Mouse (Mus musculus): ENCODE measurements around the gene Bbc3. TPM values are rescaled to one million over a fixed set of nuclear protein-coding genes. Genes with fewer than 3 reads are reported as not detected.
A peak's percentile ranks its signal among the peaks of the same experiment; 100 is the strongest.
"Not testable (repeated sequence)": the region's sequence is repeated elsewhere in the genome, so short reads cannot be mapped to it uniquely, and the experiment has no call there.

Bbc3 gene
- polyA plus RNA-seq (2012; fragmentation: generic; extraction: Trizol) = 6.6 TPM
- long read RNA-seq, experiment 1, partial matches to known transcripts = 0 of 9 reads
- long read RNA-seq, experiment 1, other reads (novel, unspliced or antisense) = 3 of 9 reads
- long read RNA-seq, experiment 2, transcript Bbc3-203 (2 exons, 881 nt) = major isoform, 7 of 11 reads
- long read RNA-seq, experiment 2, partial matches to known transcripts = 0 of 11 reads
- long read RNA-seq, experiment 2, other reads (novel, unspliced or antisense) = 1 of 11 reads

DNA sequence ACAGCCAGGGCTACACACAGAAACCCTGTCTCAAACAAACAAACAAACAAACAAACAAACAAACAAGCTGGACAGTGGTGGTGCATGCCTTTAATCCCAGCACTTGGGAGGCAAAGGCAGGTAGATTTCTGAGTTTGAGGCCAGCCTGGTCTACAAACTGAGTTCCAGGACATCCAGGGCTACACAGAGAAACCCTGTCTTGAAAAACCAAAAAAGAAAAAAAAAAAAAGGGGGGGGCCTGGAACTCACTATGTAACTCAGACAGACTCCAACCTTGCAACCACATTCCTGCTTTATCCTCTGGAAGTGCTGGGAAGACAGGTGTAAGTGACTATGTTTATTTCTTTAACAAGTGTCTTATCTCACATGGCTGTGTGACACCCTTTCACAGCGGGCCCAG lies at the start of gene Bbc3:
Gene Bbc3 (plus strand): TSS at position 301 of the 400 bp plus-strand sequence.
- H3K79me3 ChIP-seq (ENCODE audit: low read depth); H3K27me3 ChIP-seq (ENCODE audit: control insufficient read depth, insufficient read depth, insufficient read length): not testable (repeated sequence)

DNA sequence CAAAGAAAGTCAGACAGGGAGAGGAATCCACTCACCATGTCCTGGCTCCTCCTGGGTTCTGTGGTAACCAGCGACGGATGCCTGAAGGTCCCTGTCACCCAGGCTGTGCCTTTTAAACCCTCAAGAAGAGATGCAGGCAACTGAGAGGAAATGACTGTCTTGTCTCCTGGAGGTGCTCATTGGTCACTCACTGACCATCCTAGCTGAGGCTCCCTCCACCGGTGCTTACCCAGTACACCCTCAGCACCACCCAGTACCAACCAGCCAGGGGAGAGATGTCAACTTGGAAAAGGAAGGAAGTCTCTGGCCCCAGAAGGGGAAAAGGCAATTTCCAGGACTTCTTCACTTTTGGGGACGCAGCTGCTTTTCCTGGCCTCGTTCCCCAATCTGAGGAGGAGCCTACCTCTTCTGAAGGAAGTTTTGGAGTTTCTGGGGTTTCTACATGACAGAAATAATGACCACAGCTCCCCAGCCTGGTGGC lies 49.0 kb upstream of the Bbc3 start, which contains the start of gene C5ar1:
Gene C5ar1 (minus strand): TSS at position 431 of the 481 bp plus-strand sequence.
- no peaks in the 10 kb centered on the region for H3K79me2 ChIP-seq (ENCODE audit: control insufficient read depth, insufficient read depth)
- no peaks in the 10 kb centered on the region for H3K36me3 ChIP-seq (ENCODE audit: control insufficient read depth, insufficient read depth)
- H3K79me3 ChIP-seq (ENCODE audit: low read depth) = no peaks in the 10 kb centered on the region
- TF ChIP-seq MYOD1 (IDR thresholded peaks at IDR 0.05; ENCODE audit: control insufficient read depth, insufficient read length, low read depth) (no peak), CTCF (IDR thresholded peaks at IDR 0.05; ENCODE audit: control insufficient read depth, insufficient read depth, insufficient read length) (no peak), FOSL1 (IDR thresholded peaks at IDR 0.05; ENCODE audit: insufficient read depth, low read length, poor library complexity, severe bottlenecking) (no peak), CEBPB (IDR thresholded peaks at IDR 0.05; ENCODE audit: low read depth) (no peak), MAX (IDR thresholded peaks at IDR 0.05) (no peak), MYOG (IDR thresholded peaks at IDR 0.05; ENCODE audit: control insufficient read depth, extremely low read depth, insufficient read length) (no peak), USF1 (IDR thresholded peaks at IDR 0.05; ENCODE audit: low read depth) (no peak)
- H3K4me3 ChIP-seq (ENCODE audit: insufficient read depth, poor library complexity, severe bottlenecking) = no peak within 1 kb of the TSS
- H3ac ChIP-seq (ENCODE audit: control insufficient read depth, insufficient read length, low read depth) = no peak within 1 kb of the TSS
- H3K27me3 ChIP-seq (ENCODE audit: control insufficient read depth, insufficient read depth, insufficient read length) = no peaks in the 10 kb centered on the region

More for the DNA sequence above, at the start of gene Bbc3:
- H3K4me3 ChIP-seq (ENCODE audit: insufficient read depth, poor library complexity, severe bottlenecking); H3K36me3 ChIP-seq (ENCODE audit: control insufficient read depth, insufficient read depth): not testable (repeated sequence)
- H3ac ChIP-seq (ENCODE audit: control insufficient read depth, insufficient read length, low read depth) = peak within 1 kb of the TSS; percentile 26
- H3K79me2 ChIP-seq (ENCODE audit: control insufficient read depth, insufficient read depth) = peaks cover 11% of the 10 kb centered on the region

DNA sequence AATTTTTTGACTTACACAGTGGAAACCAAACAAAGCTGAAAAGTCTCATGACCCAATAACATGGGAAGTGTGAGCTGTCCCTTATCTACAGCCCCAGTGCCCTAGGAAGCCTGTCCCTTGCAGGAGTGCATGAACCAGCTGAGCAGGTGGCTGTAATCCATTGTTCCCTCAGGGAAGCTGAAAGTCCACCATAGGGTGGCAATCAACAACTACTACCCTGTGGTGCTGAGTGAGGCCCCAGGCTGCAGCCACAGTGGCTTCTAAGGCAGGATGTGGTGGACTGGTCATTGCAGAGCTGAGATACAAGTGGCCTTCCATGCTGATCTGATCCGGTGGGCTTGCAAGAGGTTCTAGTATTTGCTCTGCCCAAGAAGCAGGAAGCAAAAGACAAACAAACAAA lies 47.1 kb upstream of the Bbc3 start:
- H3K4me3 ChIP-seq (ENCODE audit: insufficient read depth, poor library complexity, severe bottlenecking) = no peak overlapping the region
- H3K79me3 ChIP-seq (ENCODE audit: low read depth) = no peaks in the 10 kb centered on the region

DNA sequence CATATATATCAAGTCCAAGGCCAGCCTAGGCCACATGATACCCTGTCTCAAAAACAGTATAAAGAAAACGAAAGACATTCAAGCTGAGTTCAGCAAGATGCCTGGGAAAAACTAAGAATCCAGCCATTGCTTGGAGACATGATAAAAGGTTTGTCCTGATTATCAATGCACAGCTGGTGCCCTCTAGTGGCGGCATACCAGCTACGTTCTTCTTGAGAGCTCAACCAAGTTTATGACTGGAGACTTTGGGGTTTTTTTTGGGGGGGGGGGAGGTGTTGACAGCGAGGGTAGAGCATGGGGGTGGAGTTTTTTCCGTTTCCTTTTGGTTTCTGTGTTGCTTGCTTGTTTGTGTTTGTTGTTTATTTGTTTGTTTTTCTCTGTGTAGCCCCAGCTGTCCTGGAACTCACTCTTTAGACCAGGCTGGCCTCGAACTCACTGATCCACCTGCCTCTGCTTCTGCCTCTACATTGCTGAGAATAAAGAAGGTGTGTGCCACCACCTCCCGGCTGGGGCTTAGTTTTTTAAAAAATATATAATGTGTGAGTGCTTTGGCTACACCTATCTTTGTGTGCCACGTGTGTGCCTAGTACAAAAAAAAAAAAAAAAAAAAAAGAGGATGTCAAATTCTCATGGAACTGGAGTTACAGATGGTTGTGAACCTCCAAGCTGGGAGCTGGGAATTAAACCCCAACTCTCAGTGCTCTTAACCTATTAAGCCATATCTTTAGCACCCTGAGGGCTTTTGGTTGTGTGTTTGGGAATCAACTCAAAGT lies 45.0 kb upstream of the Bbc3 start:
- TF ChIP-seq MYOG (IDR thresholded peaks at IDR 0.05; ENCODE audit: control insufficient read depth, extremely low read depth, insufficient read length) (no peak), CTCF (IDR thresholded peaks at IDR 0.05; ENCODE audit: control insufficient read depth, insufficient read depth, insufficient read length) (peak; percentile 33)
- Histone ChIP-seq H3ac (ENCODE audit: control insufficient read depth, insufficient read length, low read depth) (no peak overlapping the region), H3K4me3 (ENCODE audit: insufficient read depth, poor library complexity, severe bottlenecking) (no peak overlapping the region), H3K79me3 (ENCODE audit: low read depth) (no peaks in the 10 kb centered on the region), H3K79me2 (ENCODE audit: control insufficient read depth, insufficient read depth) (no peaks in the 10 kb centered on the region), H3K36me3 (ENCODE audit: control insufficient read depth, insufficient read depth) (no peaks in the 10 kb centered on the region), H3K27me3 (ENCODE audit: control insufficient read depth, insufficient read depth, insufficient read length) (no peaks in the 10 kb centered on the region)

More for the DNA sequence above, 47.1 kb upstream of the Bbc3 start:
- Histone ChIP-seq H3K27me3 (ENCODE audit: control insufficient read depth, insufficient read depth, insufficient read length) (no peaks in the 10 kb centered on the region), H3K79me2 (ENCODE audit: control insufficient read depth, insufficient read depth) (no peaks in the 10 kb centered on the region), H3K36me3 (ENCODE audit: control insufficient read depth, insufficient read depth) (no peaks in the 10 kb centered on the region), H3ac (ENCODE audit: control insufficient read depth, insufficient read length, low read depth) (no peak overlapping the region)
- no peak for TF ChIP-seq FOSL1 (IDR thresholded peaks at IDR 0.05; ENCODE audit: insufficient read depth, low read length, poor library complexity, severe bottlenecking)

DNA sequence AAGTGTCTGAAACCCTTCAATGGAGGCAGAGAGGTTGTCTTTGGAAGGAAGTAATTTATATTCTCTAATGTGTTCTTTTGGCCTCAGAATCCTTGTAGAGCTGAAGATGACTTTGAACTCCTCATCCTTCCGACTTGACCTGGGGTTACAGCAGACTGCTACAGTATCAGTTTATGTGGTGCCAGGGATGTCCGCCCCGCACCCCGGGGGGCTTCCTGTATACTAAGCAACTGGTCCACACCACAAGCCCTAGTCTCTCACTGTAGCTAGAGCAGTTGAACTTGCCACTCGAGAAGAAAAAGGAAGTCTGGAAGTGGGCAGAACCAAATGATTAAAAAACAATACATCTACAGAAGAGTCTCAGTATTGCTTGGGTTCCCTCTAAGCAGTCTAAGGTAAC lies 44.4 kb upstream of the Bbc3 start:
- no peaks in the 10 kb centered on the region for H3K79me2 ChIP-seq (ENCODE audit: control insufficient read depth, insufficient read depth)
- no peak for TF ChIP-seq USF1 (IDR thresholded peaks at IDR 0.05; ENCODE audit: low read depth)
- TF ChIP-seq MAX (IDR thresholded peaks at IDR 0.05) = no peak
- no peak for TF ChIP-seq FOSL1 (IDR thresholded peaks at IDR 0.05; ENCODE audit: insufficient read depth, low read length, poor library complexity, severe bottlenecking)
- no peak for TF ChIP-seq MYOD1 (IDR thresholded peaks at IDR 0.05; ENCODE audit: control insufficient read depth, insufficient read length, low read depth)
- H3ac ChIP-seq (ENCODE audit: control insufficient read depth, insufficient read length, low read depth) = no peak overlapping the region

DNA sequence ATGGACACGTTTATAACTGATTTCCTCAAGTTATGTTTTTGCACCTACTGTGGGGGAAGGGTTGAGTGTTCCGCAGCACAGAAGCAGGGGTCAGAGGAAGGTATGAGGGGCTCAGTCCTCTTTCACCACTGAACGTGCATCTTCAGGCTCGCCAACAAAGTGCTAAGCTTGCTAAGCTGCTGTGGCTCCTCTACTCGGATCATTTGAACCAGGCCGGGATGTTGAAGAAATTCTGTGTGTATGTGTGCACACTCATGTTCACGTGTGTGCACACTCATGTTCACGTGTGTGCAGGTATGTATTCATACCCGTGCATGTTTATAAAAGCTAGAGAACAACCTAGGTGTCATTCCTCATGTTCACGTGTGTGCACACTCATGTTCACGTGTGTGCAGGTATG lies 42.3 kb upstream of the Bbc3 start:
- no peak overlapping the region for H3ac ChIP-seq (ENCODE audit: control insufficient read depth, insufficient read length, low read depth)
- no peaks in the 10 kb centered on the region for H3K79me2 ChIP-seq (ENCODE audit: control insufficient read depth, insufficient read depth)
- no peak overlapping the region for H3K4me3 ChIP-seq (ENCODE audit: insufficient read depth, poor library complexity, severe bottlenecking)
- TF ChIP-seq CTCF (IDR thresholded peaks at IDR 0.05; ENCODE audit: control insufficient read depth, insufficient read depth, insufficient read length) = no peak
- no peak for TF ChIP-seq CEBPB (IDR thresholded peaks at IDR 0.05; ENCODE audit: low read depth)
- TF ChIP-seq USF1 (IDR thresholded peaks at IDR 0.05; ENCODE audit: low read depth) = no peak
- TF ChIP-seq MYOG (IDR thresholded peaks at IDR 0.05; ENCODE audit: control insufficient read depth, extremely low read depth, insufficient read length) = no peak
- no peaks in the 10 kb centered on the region for H3K27me3 ChIP-seq (ENCODE audit: control insufficient read depth, insufficient read depth, insufficient read length)
- no peaks in the 10 kb centered on the region for H3K79me3 ChIP-seq (ENCODE audit: low read depth)
- no peaks in the 10 kb centered on the region for H3K36me3 ChIP-seq (ENCODE audit: control insufficient read depth, insufficient read depth)

More for the DNA sequence above, 44.4 kb upstream of the Bbc3 start:
- Histone ChIP-seq H3K79me3 (ENCODE audit: low read depth) (no peaks in the 10 kb centered on the region), H3K27me3 (ENCODE audit: control insufficient read depth, insufficient read depth, insufficient read length) (no peaks in the 10 kb centered on the region), H3K4me3 (ENCODE audit: insufficient read depth, poor library complexity, severe bottlenecking) (no peak overlapping the region), H3K36me3 (ENCODE audit: control insufficient read depth, insufficient read depth) (no peaks in the 10 kb centered on the region)

DNA sequence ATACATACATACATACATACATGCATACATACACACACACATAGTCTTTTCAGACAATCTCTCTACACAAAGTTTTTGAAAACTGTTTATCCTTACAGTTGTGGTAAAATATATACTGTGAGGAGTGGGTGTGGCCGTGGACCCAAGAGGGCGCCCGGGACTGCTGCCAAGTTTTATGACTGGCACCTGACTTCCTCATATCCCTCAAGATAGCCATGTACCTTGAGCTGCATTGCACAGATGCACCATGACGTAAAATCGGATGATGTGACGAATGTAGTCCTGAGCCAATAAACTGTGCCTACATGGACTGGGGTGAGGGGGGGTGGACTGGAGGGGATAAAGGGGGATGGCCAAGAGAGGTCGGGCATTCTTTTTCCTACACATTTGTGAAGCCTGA lies 41.6 kb upstream of the Bbc3 start:
- H3K36me3 ChIP-seq (ENCODE audit: control insufficient read depth, insufficient read depth); H3K4me3 ChIP-seq (ENCODE audit: insufficient read depth, poor library complexity, severe bottlenecking); H3K27me3 ChIP-seq (ENCODE audit: control insufficient read depth, insufficient read depth, insufficient read length); H3K79me2 ChIP-seq (ENCODE audit: control insufficient read depth, insufficient read depth); H3ac ChIP-seq (ENCODE audit: control insufficient read depth, insufficient read length, low read depth); H3K79me3 ChIP-seq (ENCODE audit: low read depth): not testable (repeated sequence)
